Mouse (Mus musculus): ENCODE measurements around the gene Mettl25.

Gene Mettl25

GRCm38 (mm10) chr10:105753831-105754605, 87.2 kb downstream of the Mettl25 start:
- DNase-seq (ENCODE audit: extremely low read depth, low read depth, low spot score): no peak

GRCm38 (mm10) chr10:105746019-105746418, 95.2 kb downstream of the Mettl25 start:
- DNase-seq (ENCODE audit: extremely low read depth, low read depth, low spot score): no peak

GRCm38 (mm10) chr10:105741736-105742135, 99.4 kb downstream of the Mettl25 start:
- no peak for DNase-seq (ENCODE audit: extremely low read depth, low read depth, low spot score)

DNA sequence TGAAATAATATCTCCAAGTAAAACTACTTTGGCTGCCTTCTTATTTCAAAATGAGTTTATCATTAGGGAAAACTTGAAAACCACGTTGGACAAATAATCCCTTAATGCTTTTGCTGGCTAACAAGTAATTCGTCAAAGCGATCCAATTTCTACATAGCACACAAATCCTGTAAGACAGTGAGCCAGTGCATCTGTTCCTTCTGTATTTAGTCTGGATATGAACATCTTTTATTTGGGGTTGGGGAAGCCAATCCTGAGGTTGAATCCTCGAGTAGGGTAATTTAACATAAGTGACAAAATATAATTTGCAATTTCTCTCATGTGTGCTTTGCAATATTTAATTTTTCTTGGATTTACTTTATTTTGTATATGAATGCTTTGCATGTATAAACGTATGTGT, 102.2 kb downstream of the Mettl25 start:
- DNase-seq (ENCODE audit: extremely low read depth, low read depth, low spot score): no peak

DNA sequence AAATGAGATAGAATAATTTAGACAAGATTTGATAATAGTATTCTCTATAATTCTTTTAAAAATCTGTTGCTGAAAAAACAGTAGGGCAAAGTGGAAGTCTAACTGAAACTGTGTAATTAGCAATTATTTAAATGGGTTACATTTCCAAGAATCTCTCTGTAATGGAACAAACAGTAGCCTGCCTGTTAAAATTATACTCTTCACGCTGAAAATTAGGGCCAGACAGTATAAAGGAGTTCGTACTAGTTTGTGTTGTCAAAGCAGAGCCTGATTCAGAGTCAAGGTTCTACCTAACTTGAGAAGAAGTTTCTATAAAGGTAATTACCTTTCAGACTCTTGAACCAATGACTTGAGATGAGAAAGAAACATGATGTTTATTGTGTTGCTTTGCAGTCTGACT, 113.4 kb downstream of the Mettl25 start:
- DNase-seq (ENCODE audit: extremely low read depth, low read depth, low spot score): no peak

- DNase-seq (ENCODE audit: extremely low read depth, low read depth, low spot score): no peak
Observed at GRCm38 (mm10) chr10:105727353-105727752, 113.8 kb downstream of the Mettl25 start.

- DNase-seq (ENCODE audit: extremely low read depth, low read depth, low spot score): no peak
Observed at GRCm38 (mm10) chr10:105714844-105715243, 126.3 kb downstream of the Mettl25 start.

DNA sequence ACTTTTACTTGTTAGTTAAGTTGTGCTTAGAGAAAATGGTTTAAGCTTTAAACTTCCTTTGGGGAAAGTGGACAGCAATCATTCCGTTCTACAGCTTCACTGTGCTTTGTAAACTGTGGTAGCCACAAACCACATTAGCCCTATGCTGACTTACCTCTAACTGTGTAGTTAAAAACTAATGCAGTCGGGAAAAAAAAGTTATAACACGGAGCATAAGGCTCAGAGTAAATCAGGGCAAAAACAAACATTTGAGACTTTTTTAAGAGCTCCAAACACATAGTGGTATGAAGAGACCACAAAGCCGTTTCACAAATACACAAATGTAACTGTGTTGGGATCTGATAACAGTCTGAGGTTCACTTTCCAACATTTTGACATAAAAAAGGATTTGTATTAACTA, 126.8 kb downstream of the Mettl25 start:
- no peak for DNase-seq (ENCODE audit: extremely low read depth, low read depth, low spot score)

DNA sequence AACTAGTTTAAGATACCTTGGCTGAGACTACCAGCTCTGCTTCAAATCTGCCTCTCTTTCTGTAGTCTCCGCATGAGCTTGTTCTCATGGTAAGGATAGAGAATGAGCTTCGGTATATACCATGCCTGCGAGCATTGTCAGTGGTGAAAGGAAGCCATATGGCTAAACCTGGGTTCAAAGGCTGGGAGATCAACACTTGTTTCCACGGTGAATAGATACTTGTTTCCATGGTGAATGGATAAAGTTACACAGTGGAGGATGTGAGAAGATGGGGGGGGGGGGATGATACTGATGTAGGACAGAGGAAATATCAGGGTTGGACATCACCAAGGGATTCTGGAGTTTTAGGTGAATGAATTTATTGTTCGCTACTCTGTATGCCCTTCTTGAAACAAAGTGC, 128.0 kb downstream of the Mettl25 start:
- no peak for DNase-seq (ENCODE audit: extremely low read depth, low read depth, low spot score)

All from fat pad, adult 2 months (tissue).